8 mouse cellular contexts compared by ENCODE assay signal in the genomic region with DNA sequence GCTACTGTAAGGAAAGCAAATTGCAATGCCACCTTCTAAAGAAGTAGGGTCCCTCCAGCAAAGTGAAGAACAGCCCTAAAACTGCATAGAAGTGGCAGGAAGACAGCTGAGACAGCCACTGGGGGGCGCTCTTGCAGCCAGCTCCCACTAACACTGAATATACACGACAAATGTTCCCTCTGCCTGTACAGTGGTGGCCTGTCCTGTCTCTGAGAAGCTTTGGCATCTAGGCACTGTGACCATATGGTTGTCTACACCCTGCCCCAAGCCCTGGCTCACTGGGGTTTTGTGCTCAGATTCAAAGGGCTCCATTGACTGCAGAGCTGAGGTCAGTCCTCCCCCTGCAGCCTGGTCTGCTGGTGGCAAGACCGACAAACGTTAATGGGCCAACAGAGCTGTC. TPM values are rescaled to one million over a fixed set of nuclear protein-coding genes. Genes with fewer than 3 reads are reported as not detected.
DNase-seq lines count a peak whose midpoint lies in the region; ATAC-seq and TF ChIP-seq lines count a peak whose summit lies in the region.

No protein-coding gene starts in this region.

- H3K4me1 ChIP-seq in intestine, embryonic 14.5 days (replicated peaks; ENCODE audit: control insufficient read depth, insufficient read depth, low read length): peaks cover 23% of the 10 kb centered on the region
- H3K4me1 ChIP-seq in intestine, embryonic 16.5 days (ENCODE audit: control insufficient read depth, insufficient read depth, low read length): peaks cover 21% of the 10 kb centered on the region
- peaks cover 16% of the 10 kb centered on the region for H3K4me1 ChIP-seq in bone marrow, adult 2 months (ENCODE audit: control insufficient read depth, insufficient read depth, low read length)
- H3K4me1 ChIP-seq in erythroblast, embryonic 14.5 days (ENCODE audit: control insufficient read depth): peaks cover 61% of the 10 kb centered on the region
- H3K4me1 ChIP-seq in kidney, postnatal 0 days (replicated peaks; ENCODE audit: insufficient read depth, low read length): peaks cover 38% of the 10 kb centered on the region
- peaks cover 54% of the 10 kb centered on the region for H3K4me1 ChIP-seq in liver, embryonic 11.5 days (replicated peaks; ENCODE audit: control insufficient read depth, insufficient read depth, low read length)

- no peak overlapping the region for H3K4me2 ChIP-seq in intestine, embryonic 14.5 days (ENCODE audit: low read length)
- H3K4me2 ChIP-seq in intestine, embryonic 16.5 days (ENCODE audit: low read depth, low read length): no peak overlapping the region
- no peak overlapping the region for H3K4me2 ChIP-seq in kidney, postnatal 0 days (ENCODE audit: low read length)
- peak overlapping the region; percentile 40 for H3K4me2 ChIP-seq in liver, embryonic 11.5 days

- WGBS in intestine, embryonic 14.5 days: 29% methylated on average over 4 of the region's 4 CpGs
- WGBS in intestine, embryonic 16.5 days: 25% methylated on average over 4 of the region's 4 CpGs
- 7% methylated on average over 4 of the region's 4 CpGs for WGBS in bone marrow, adult 2 months
- 9% methylated on average over 4 of the region's 4 CpGs for WGBS in kidney, postnatal 0 days
- 19% methylated on average over 4 of the region's 4 CpGs for WGBS in liver, embryonic 11.5 days

- no peak for TF ChIP-seq POLR2A in bone marrow, adult 2 months (IDR thresholded peaks at IDR 0.05; ENCODE audit: borderline replicate concordance, control insufficient read depth, low read depth, low read length)

- no peak overlapping the region for H3K27ac ChIP-seq in intestine, embryonic 14.5 days (ENCODE audit: low read depth)
- no peak overlapping the region for H3K27ac ChIP-seq in intestine, embryonic 16.5 days (ENCODE audit: low read length)
- peak overlapping the region; percentile 36 for H3K27ac ChIP-seq in bone marrow, adult 2 months (ENCODE audit: control insufficient read depth, insufficient read depth, low read depth, low read length, poor library complexity)
- H3K27ac ChIP-seq in kidney, postnatal 0 days: peak overlapping the region; percentile 91
- peak overlapping the region; percentile 100 for H3K27ac ChIP-seq in liver, embryonic 11.5 days (ENCODE audit: low read depth, low read length)

- no peak overlapping the region for H3K9ac ChIP-seq in intestine, embryonic 14.5 days (ENCODE audit: low read length)
- H3K9ac ChIP-seq in intestine, embryonic 16.5 days (ENCODE audit: low read depth, low read length): no peak overlapping the region
- no peak overlapping the region for H3K9ac ChIP-seq in kidney, postnatal 0 days (ENCODE audit: low read depth, low read length)
- H3K9ac ChIP-seq in liver, embryonic 11.5 days (ENCODE audit: low read depth, low read length): peak overlapping the region; percentile 80

- DNase-seq in intestine, embryonic 14.5 days (ENCODE audit: low spot score): peak; percentile 71
- no peak for DNase-seq in kidney, postnatal 0 days (ENCODE audit: low spot score)
- DNase-seq in liver, embryonic 11.5 days (ENCODE audit: low spot score): peak; percentile 66
- peak; percentile 68 for DNase-seq in right cerebral cortex, adult 18-20 months
- no peak for DNase-seq in ovary, postnatal 36 days (ENCODE audit: low spot score)

- H3K36me3 ChIP-seq in intestine, embryonic 14.5 days (ENCODE audit: control insufficient read depth, insufficient read depth, low read length): peaks cover 13% of the 10 kb centered on the region
- H3K36me3 ChIP-seq in intestine, embryonic 16.5 days (ENCODE audit: control insufficient read depth, insufficient read depth, low read length): peaks cover 3% of the 10 kb centered on the region; the same call in 1 of the 2 replicates
- peaks cover 76% of the 10 kb centered on the region for H3K36me3 ChIP-seq in erythroblast, embryonic 14.5 days (ENCODE audit: control insufficient read depth)
- H3K36me3 ChIP-seq in kidney, postnatal 0 days (ENCODE audit: insufficient read depth, low read length): 0 out of 2 replicates have a peak, but pooled peaks cover 3% of the 10 kb centered on the region
- peaks cover 2% of the 10 kb centered on the region; the same call in 1 of the 2 replicates for H3K36me3 ChIP-seq in liver, embryonic 11.5 days (ENCODE audit: control insufficient read depth, insufficient read depth, low read length)

- no peaks in the 10 kb centered on the region for H3K27me3 ChIP-seq in intestine, embryonic 14.5 days (replicated peaks; ENCODE audit: control insufficient read depth, insufficient read depth, low read length)
- no peaks in the 10 kb centered on the region for H3K27me3 ChIP-seq in intestine, embryonic 16.5 days (replicated peaks; ENCODE audit: control insufficient read depth, insufficient read depth, low read length)
- H3K27me3 ChIP-seq in erythroblast, embryonic 14.5 days (ENCODE audit: control insufficient read depth): no peaks in the 10 kb centered on the region
- no peaks in the 10 kb centered on the region for H3K27me3 ChIP-seq in kidney, postnatal 0 days (ENCODE audit: insufficient read depth, low read length)
- H3K27me3 ChIP-seq in liver, embryonic 11.5 days (replicated peaks; ENCODE audit: control insufficient read depth, insufficient read depth, low read length): no peaks in the 10 kb centered on the region

- peak; percentile 90 for TF ChIP-seq CTCF in bone marrow, adult 2 months (IDR thresholded peaks at IDR 0.05; ENCODE audit: control insufficient read depth, insufficient read depth, low read length)
- peak; percentile 72 for TF ChIP-seq CTCF in kidney, postnatal 0 days (IDR thresholded peaks at IDR 0.05; ENCODE audit: low read depth)

- H3K9me3 ChIP-seq in intestine, embryonic 14.5 days (ENCODE audit: control insufficient read depth, low read length): no peaks in the 10 kb centered on the region
- no peaks in the 10 kb centered on the region for H3K9me3 ChIP-seq in intestine, embryonic 16.5 days (ENCODE audit: control insufficient read depth, low read length)
- H3K9me3 ChIP-seq in erythroblast, embryonic 14.5 days (ENCODE audit: control insufficient read depth, low read length): no peaks in the 10 kb centered on the region
- H3K9me3 ChIP-seq in kidney, postnatal 0 days (replicated peaks; ENCODE audit: low read length): no peaks in the 10 kb centered on the region
- no peaks in the 10 kb centered on the region for H3K9me3 ChIP-seq in liver, embryonic 11.5 days (ENCODE audit: control insufficient read depth, low read length)

- no peak overlapping the region for H3K4me3 ChIP-seq in intestine, embryonic 14.5 days (ENCODE audit: low read depth, low read length)
- H3K4me3 ChIP-seq in intestine, embryonic 16.5 days (ENCODE audit: low read length): no peak overlapping the region
- H3K4me3 ChIP-seq in bone marrow, adult 2 months (replicated peaks; ENCODE audit: control insufficient read depth, low read depth, low read length): no peak overlapping the region
- H3K4me3 ChIP-seq in erythroblast, embryonic 14.5 days (replicated peaks): peak overlapping the region; percentile 10
- H3K4me3 ChIP-seq in kidney, postnatal 0 days (replicated peaks; ENCODE audit: low read depth, low read length): no peak overlapping the region
- no peak overlapping the region for H3K4me3 ChIP-seq in liver, embryonic 11.5 days (ENCODE audit: low read depth, low read length)

- no peak for ATAC-seq in intestine, embryonic 14.5 days (replicated peaks; ENCODE audit: low FRiP score, low TSS enrichment, low read depth)
- ATAC-seq in intestine, embryonic 16.5 days: no peak
- ATAC-seq in kidney, postnatal 0 days (replicated peaks; ENCODE audit: low FRiP score, low read depth): no peak
- ATAC-seq in liver, embryonic 11.5 days (replicated peaks; ENCODE audit: low FRiP score): no peak; the same call in 1 of the 2 replicates

RNA-seq across cellular contexts. Expression of a gene that starts 0.9 kb away (rescaled TPM):
- 1.1 and 2.5 TPM in 2 replicates for polyA plus RNA-seq in intestine, embryonic 14.5 days (2014; fragmentation: Nextera tagmentation; extraction: Ambion mirVana)
- polyA plus RNA-seq in intestine, embryonic 16.5 days (2015; fragmentation: Nextera tagmentation; extraction: Ambion mirVana): 1.6 and 3.1 TPM in 2 replicates
- 44.8 and 74.9 TPM in 2 replicates for polyA plus RNA-seq in bone marrow, adult 2 months (2011; ENCODE audit: insufficient read depth, insufficient read length, low replicate concordance, missing spikeins)
- 2.1 and 3.2 TPM in 2 replicates for polyA plus RNA-seq in erythroblast, embryonic 14.5 days (2012)
- polyA plus RNA-seq in kidney, postnatal 0 days (2015; fragmentation: Nextera tagmentation; extraction: Ambion mirVana): 11.1 and 12.1 TPM in 2 replicates
- polyA plus RNA-seq in liver, embryonic 11.5 days (2014; fragmentation: Nextera tagmentation; extraction: Ambion mirVana): 39.5 and 45.9 TPM in 2 replicates

RNA-seq across cellular contexts. Expression of a gene that starts 12.9 kb away (rescaled TPM):
- 16.9 and 24.5 TPM in 2 replicates for polyA plus RNA-seq in intestine, embryonic 14.5 days (2014; fragmentation: Nextera tagmentation; extraction: Ambion mirVana)
- 33.8 and 38.6 TPM in 2 replicates for polyA plus RNA-seq in intestine, embryonic 16.5 days (2015; fragmentation: Nextera tagmentation; extraction: Ambion mirVana)
- polyA plus RNA-seq in bone marrow, adult 2 months (2011; ENCODE audit: insufficient read depth, insufficient read length, low replicate concordance, missing spikeins): 4.4 and 13.1 TPM in 2 replicates
- 0.09 and 0.28 TPM in 2 replicates for polyA plus RNA-seq in erythroblast, embryonic 14.5 days (2012)
- 13.7 and 16.1 TPM in 2 replicates for polyA plus RNA-seq in kidney, postnatal 0 days (2015; fragmentation: Nextera tagmentation; extraction: Ambion mirVana)
- polyA plus RNA-seq in liver, embryonic 11.5 days (2014; fragmentation: Nextera tagmentation; extraction: Ambion mirVana): 3.5 and 3.6 TPM in 2 replicates

RNA-seq across cellular contexts. Expression of a gene that starts 34.2 kb away (rescaled TPM):
- 37.3 and 38.6 TPM in 2 replicates for polyA plus RNA-seq in intestine, embryonic 14.5 days (2014; fragmentation: Nextera tagmentation; extraction: Ambion mirVana)
- polyA plus RNA-seq in intestine, embryonic 16.5 days (2015; fragmentation: Nextera tagmentation; extraction: Ambion mirVana): 27.3 and 29.2 TPM in 2 replicates
- polyA plus RNA-seq in bone marrow, adult 2 months (2011; ENCODE audit: insufficient read depth, insufficient read length, low replicate concordance, missing spikeins): 12.8 and 21.7 TPM in 2 replicates
- polyA plus RNA-seq in erythroblast, embryonic 14.5 days (2012): 3.0 and 3.7 TPM in 2 replicates
- polyA plus RNA-seq in kidney, postnatal 0 days (2015; fragmentation: Nextera tagmentation; extraction: Ambion mirVana): 37.2 and 40.1 TPM in 2 replicates
- polyA plus RNA-seq in liver, embryonic 11.5 days (2014; fragmentation: Nextera tagmentation; extraction: Ambion mirVana): 36.5 and 39.9 TPM in 2 replicates

RNA-seq across cellular contexts. Expression of a gene that starts 34.4 kb away (rescaled TPM):
- 18.5 and 20.7 TPM in 2 replicates for polyA plus RNA-seq in intestine, embryonic 14.5 days (2014; fragmentation: Nextera tagmentation; extraction: Ambion mirVana)
- 15.7 and 16.7 TPM in 2 replicates for polyA plus RNA-seq in intestine, embryonic 16.5 days (2015; fragmentation: Nextera tagmentation; extraction: Ambion mirVana)
- 17.4 and 40.9 TPM in 2 replicates for polyA plus RNA-seq in bone marrow, adult 2 months (2011; ENCODE audit: insufficient read depth, insufficient read length, low replicate concordance, missing spikeins)
- 1.4 and 2.3 TPM in 2 replicates for polyA plus RNA-seq in erythroblast, embryonic 14.5 days (2012)
- polyA plus RNA-seq in kidney, postnatal 0 days (2015; fragmentation: Nextera tagmentation; extraction: Ambion mirVana): 11.1 and 11.7 TPM in 2 replicates
- polyA plus RNA-seq in liver, embryonic 11.5 days (2014; fragmentation: Nextera tagmentation; extraction: Ambion mirVana): 19.8 and 22.9 TPM in 2 replicates

RNA-seq across cellular contexts. Expression of a gene that starts 40.7 kb away (rescaled TPM):
- 32.9 and 44.8 TPM in 2 replicates for polyA plus RNA-seq in intestine, embryonic 14.5 days (2014; fragmentation: Nextera tagmentation; extraction: Ambion mirVana)
- 168 and 230 TPM in 2 replicates for polyA plus RNA-seq in intestine, embryonic 16.5 days (2015; fragmentation: Nextera tagmentation; extraction: Ambion mirVana)
- polyA plus RNA-seq in bone marrow, adult 2 months (2011; ENCODE audit: insufficient read depth, insufficient read length, low replicate concordance, missing spikeins): 0.57 TPM in 1 of 2 replicates, not detected in the other
- polyA plus RNA-seq in erythroblast, embryonic 14.5 days (2012): not detected in 2 replicates
- 16.5 and 17.6 TPM in 2 replicates for polyA plus RNA-seq in kidney, postnatal 0 days (2015; fragmentation: Nextera tagmentation; extraction: Ambion mirVana)
- polyA plus RNA-seq in liver, embryonic 11.5 days (2014; fragmentation: Nextera tagmentation; extraction: Ambion mirVana): 0.56 and 0.89 TPM in 2 replicates

Comparison
In these comparisons a context has a peak if more than half of its experiments do, and no peak if none do; other contexts are left out.
1. DNase-seq: peak in intestine, embryonic 14.5 days (single experiment), liver, embryonic 11.5 days (single experiment) and right cerebral cortex, adult 18-20 months (single experiment); none in kidney, postnatal 0 days (single experiment) and ovary, postnatal 36 days (single experiment).
2. H3K27ac ChIP-seq: peak in bone marrow, adult 2 months (single experiment), kidney, postnatal 0 days (single experiment) and liver, embryonic 11.5 days (single experiment); none in intestine, embryonic 14.5 days (single experiment) and intestine, embryonic 16.5 days (single experiment).